Mouse (Mus musculus) thymus, postnatal 0 days (tissue): ENCODE data around the gene Pitx2. TPM values are rescaled to one million over a fixed set of nuclear protein-coding genes. Genes with fewer than 3 reads are reported as not detected.

Experiments used
- DNase-seq: peaks from one replicate; pipeline ENCODE4 v3.0.0-alpha.2; 2015; ENCODE audit warnings: low spot score
- polyA plus RNA-seq: library from polyadenylated mRNA; unstranded; fragments of >200 nt; fragmentation: Nextera tagmentation; extraction: Ambion mirVana; gene quantifications from 2 replicates; pipeline ENCODE4 v1.2.1, GENCODE M21; 2015

Gene Pitx2
- polyA plus RNA-seq, 1 experiment from 2014 or later, result 0.20 TPM

GRCm38 (mm10) chr3:129256766-129257165, 57.1 kb downstream of the Pitx2 start:
- DNase-seq, result no peak

- no peak for DNase-seq
These were observed 58.8 kb downstream of the Pitx2 start for GRCm38 (mm10) chr3:129258497-129258896.

Other genes starting within 250 kb of the Pitx2 start
- gene Enpep, start 132.8 kb downstream of the Pitx2 start, polyA plus RNA-seq, result 9.3 and 10.1 TPM in 2 replicates